Mouse (Mus musculus) forebrain, postnatal 0 days (tissue): Measurements from ENCODE around the gene Slc37a4. TPM values are rescaled to one million over a fixed set of nuclear protein-coding genes. Genes with fewer than 3 reads are reported as not detected.

Experiments used
- ATAC-seq: fragments of 200-750 bp; cut with Nextera tagmentation; 2 replicates; pipeline ENCODE4 v1.8.0; 2017; ENCODE audit warnings: mild to moderate bottlenecking, moderate library complexity
- DNase-seq: peaks from one replicate; pipeline ENCODE4 v3.0.0-alpha.2; 2015
- H3K27ac ChIP-seq: fragments of 300-500 bp; sonication (generic); 2 replicates; pipeline ENCODE4 v1.5.1; 2014; ENCODE audit warnings: low read depth, mild to moderate bottlenecking, antibody characterized with exemption, low read length, moderate library complexity, mixed read lengths
- H3K27me3 ChIP-seq: fragments of 300-500 bp; sonication (generic); 2 replicates; pipeline ENCODE4 v1.6.1; 2014; ENCODE audit warnings: mild to moderate bottlenecking, low read length, mixed read lengths; ENCODE audit not compliant: insufficient read depth
- H3K36me3 ChIP-seq: fragments of 300-500 bp; sonication (generic); 2 replicates; pipeline ENCODE4 v1.6.1; 2014; ENCODE audit warnings: mild to moderate bottlenecking, moderate library complexity; ENCODE audit not compliant: insufficient read depth
- H3K4me1 ChIP-seq: fragments of 300-500 bp; sonication (generic); 2 replicates; pipeline ENCODE4 v1.6.1; 2014; ENCODE audit warnings: antibody characterized with exemption; ENCODE audit not compliant: insufficient read depth
- H3K4me2 ChIP-seq: fragments of 300-500 bp; sonication (generic); 2 replicates; pipeline ENCODE4 v1.6.1; 2014; ENCODE audit warnings: low read depth, mild to moderate bottlenecking, moderate library complexity
- H3K4me3 ChIP-seq: fragments of 300-500 bp; sonication (generic); 2 replicates; pipeline ENCODE4 v1.5.1; 2014; ENCODE audit warnings: low read depth, low read length, mixed read lengths
- H3K9ac ChIP-seq: fragments of 300-500 bp; sonication (generic); 2 replicates; pipeline ENCODE4 v1.6.1; 2014; ENCODE audit warnings: mild to moderate bottlenecking
- H3K9me3 ChIP-seq: fragments of 300-500 bp; sonication (generic); 2 replicates; pipeline ENCODE4 v1.6.1; 2016; ENCODE audit warnings: low read length
- CTCF ChIP-seq: sonication (generic); IDR thresholded peaks from 2 replicates; pipeline ENCODE4 v1.5.1; 2016; ENCODE audit warnings: antibody characterized with exemption, control low read depth, low read depth
- WGBS: fragments of 180-500 bp; shearing (Covaris S2); extraction: QIAGEN DNeasy Blood & Tissue Kit; methylation state at CpG from one replicate; pipeline ENCODE4 v1.1.7; 2014; 5-methylcytosine and 5-hydroxymethylcytosine counted together
- polyA plus RNA-seq: library from polyadenylated mRNA; unstranded; fragments of >200 nt; fragmentation: Nextera tagmentation; extraction: Ambion mirVana; gene quantifications from 2 replicates; pipeline ENCODE4 v1.2.1, GENCODE M21; 2015
- total RNA-seq: library from RNA; depleted of rRNA; stranded (reverse); fragments of >200 nt; gene quantifications from 2 replicates; pipeline ENCODE4 v1.2.3, GENCODE M21; 2014; rRNA removed

Slc37a4 gene
- total RNA-seq: 51.6 and 69.5 TPM in 2 replicates
- 32.3 and 39.4 TPM in 2 replicates for polyA plus RNA-seq

DNA sequence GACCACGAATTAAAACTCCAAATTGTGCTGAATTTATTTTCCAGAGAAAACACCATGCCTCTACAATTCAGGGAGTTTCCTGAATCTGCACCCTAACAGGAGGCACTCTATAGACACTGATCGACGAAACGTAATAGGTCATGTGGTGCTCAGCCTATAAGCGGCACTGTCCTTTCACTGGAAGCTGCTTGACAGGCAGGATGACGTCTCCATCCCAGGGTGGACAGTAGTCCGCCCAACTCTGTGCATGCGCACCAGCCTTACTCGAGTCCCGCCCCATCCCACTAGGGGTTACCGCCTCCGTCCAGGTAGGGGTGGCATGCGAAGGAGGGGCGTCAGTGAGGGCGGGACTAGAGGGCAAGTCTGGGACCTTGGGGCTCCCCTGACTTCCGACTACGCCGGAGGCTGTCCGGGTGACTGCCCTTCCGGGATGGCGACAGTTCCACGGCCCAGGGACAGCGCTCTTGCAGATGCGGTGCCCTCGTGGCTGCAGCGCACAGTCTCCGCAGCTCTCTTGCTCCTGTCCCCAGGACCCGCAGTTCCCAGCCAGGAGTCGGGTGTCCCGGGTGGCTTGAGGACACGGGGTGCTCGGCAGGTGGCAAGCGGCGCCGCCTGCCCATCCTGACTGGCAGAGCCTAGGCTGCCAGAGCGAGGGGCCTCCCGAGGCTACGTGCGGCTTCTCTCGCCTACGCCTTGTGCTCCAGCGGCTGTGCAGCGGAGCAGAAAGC lies at the start of gene Slc37a4:
Slc37a4 (plus strand) TSS at position 169 of the 728 bp plus-strand sequence.
- no peaks in the 10 kb centered on the region for H3K9me3 ChIP-seq
- peaks cover 24% of the 10 kb centered on the region for H3K36me3 ChIP-seq
- peak; percentile 90 for DNase-seq
- peak; percentile 97 for ATAC-seq
- 0 out of 2 replicates have a peak, but pooled peaks cover 15% of the 10 kb centered on the region for H3K4me1 ChIP-seq
- peak within 1 kb of the TSS; percentile 64 for H3K4me3 ChIP-seq
- H3K27me3 ChIP-seq: no peaks in the 10 kb centered on the region
- H3K9ac ChIP-seq: peak within 1 kb of the TSS; percentile 84
- peak; percentile 37 for TF ChIP-seq CTCF
- H3K4me2 ChIP-seq: peak within 1 kb of the TSS; percentile 90
- under 1% methylated on average over 43 of the region's 43 CpGs for WGBS
- peak within 1 kb of the TSS; percentile 74 for H3K27ac ChIP-seq

DNA sequence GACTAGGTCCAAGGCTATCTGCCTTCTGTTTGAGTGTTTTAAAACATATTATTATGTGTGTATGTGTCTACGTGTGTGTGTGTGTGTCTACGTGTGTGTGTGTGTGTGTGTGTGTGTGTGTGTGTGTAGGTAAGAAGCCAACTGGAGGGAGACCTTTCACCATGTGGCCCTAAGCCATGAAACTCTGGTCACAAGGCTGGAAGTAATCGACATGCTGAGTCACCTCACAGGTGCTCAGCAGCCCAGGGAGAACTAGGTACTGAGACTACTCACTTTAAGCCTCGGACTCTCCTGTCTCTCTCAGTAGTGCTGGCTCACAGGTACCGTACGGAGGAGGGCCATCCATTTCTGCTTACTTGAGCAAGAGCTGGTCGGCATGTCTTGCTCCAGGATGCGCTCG lies 49.5 kb upstream of the Slc37a4 start:
- DNase-seq: no peak
- Histone ChIP-seq H3K9me3 (no peaks in the 10 kb centered on the region), H3K9ac (no peak overlapping the region), H3K4me1 (peaks cover 3% of the 10 kb centered on the region; the same call in 1 of the 2 replicates), H3K36me3 (peaks cover 39% of the 10 kb centered on the region), H3K4me2 (no peak overlapping the region), H3K27ac (no peak overlapping the region), H3K27me3 (no peaks in the 10 kb centered on the region), H3K4me3 (no peak overlapping the region)
- no peak for TF ChIP-seq CTCF
- no peak for ATAC-seq
- 92% methylated on average over 9 of the region's 9 CpGs for WGBS

GRCm38 (mm10) chr9:44347621-44348020 lies 49.0 kb upstream of the Slc37a4 start:
- TF ChIP-seq CTCF: no peak
- Histone ChIP-seq H3K9ac (no peak overlapping the region), H3K4me1 (peaks cover 3% of the 10 kb centered on the region; the same call in 1 of the 2 replicates), H3K4me2 (no peak overlapping the region), H3K36me3 (peaks cover 44% of the 10 kb centered on the region), H3K4me3 (no peak overlapping the region), H3K9me3 (no peaks in the 10 kb centered on the region), H3K27ac (no peak overlapping the region), H3K27me3 (no peaks in the 10 kb centered on the region)
- ATAC-seq: no peak
- DNase-seq: no peak
- 90% methylated on average over 4 of the region's 4 CpGs for WGBS

- no peaks in the 10 kb centered on the region for H3K4me1 ChIP-seq
- no peaks in the 10 kb centered on the region for H3K27me3 ChIP-seq
- no peak overlapping the region for H3K4me2 ChIP-seq
- no peaks in the 10 kb centered on the region for H3K9me3 ChIP-seq
- H3K9ac ChIP-seq: no peak overlapping the region
- no peak for DNase-seq
- no peak overlapping the region for H3K27ac ChIP-seq
- TF ChIP-seq CTCF: peak; percentile 26
- H3K36me3 ChIP-seq: peaks cover 53% of the 10 kb centered on the region
- 95% methylated on average over 4 of the region's 4 CpGs for WGBS
- no peak for ATAC-seq
- H3K4me3 ChIP-seq: no peak overlapping the region
Measured at GRCm38 (mm10) chr9:44348546-44348945, 48.1 kb upstream of the Slc37a4 start.

DNA sequence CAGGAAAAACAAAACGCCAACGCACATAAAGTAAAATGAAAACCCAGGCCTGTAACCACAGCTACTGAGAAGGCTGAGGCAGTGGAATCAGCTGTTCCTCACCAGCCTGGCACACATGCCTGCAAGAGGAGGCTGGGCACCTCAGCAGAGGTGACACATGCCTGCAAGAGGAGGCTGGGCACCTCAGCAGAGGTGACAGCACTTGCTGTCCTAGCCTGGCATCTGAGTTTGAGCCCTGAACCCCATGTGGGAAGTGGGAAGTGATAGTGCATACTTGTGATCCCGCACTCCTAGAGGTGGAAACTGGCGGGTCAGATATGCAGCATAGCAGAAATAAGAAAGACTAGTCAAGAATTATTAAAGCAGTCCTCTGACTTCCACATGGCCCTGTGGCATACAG lies 45.3 kb upstream of the Slc37a4 start:
- DNase-seq (no peak), ATAC-seq (no peak)
- Histone ChIP-seq H3K9me3 (no peaks in the 10 kb centered on the region), H3K27ac (no peak overlapping the region), H3K4me1 (no peaks in the 10 kb centered on the region), H3K36me3 (peaks cover 78% of the 10 kb centered on the region), H3K27me3 (no peaks in the 10 kb centered on the region), H3K4me3 (no peak overlapping the region), H3K9ac (no peak overlapping the region), H3K4me2 (no peak overlapping the region)
- 95% methylated on average over 4 of the region's 4 CpGs for WGBS
- TF ChIP-seq CTCF: no peak

- Histone ChIP-seq H3K27ac (no peak overlapping the region), H3K36me3 (peaks cover 81% of the 10 kb centered on the region), H3K9me3 (no peaks in the 10 kb centered on the region), H3K4me2 (no peak overlapping the region), H3K4me3 (no peak overlapping the region), H3K4me1 (no peaks in the 10 kb centered on the region), H3K9ac (no peak overlapping the region), H3K27me3 (no peaks in the 10 kb centered on the region)
- TF ChIP-seq CTCF: no peak
- no peak for ATAC-seq
- no peak for DNase-seq
- WGBS: 95% methylated on average over 10 of the region's 10 CpGs
Measured at GRCm38 (mm10) chr9:44352337-44352736, 44.3 kb upstream of the Slc37a4 start.

- Histone ChIP-seq H3K4me1 (no peaks in the 10 kb centered on the region), H3K36me3 (peaks cover 76% of the 10 kb centered on the region), H3K27me3 (no peaks in the 10 kb centered on the region), H3K4me3 (no peak overlapping the region), H3K9ac (no peak overlapping the region), H3K27ac (no peak overlapping the region), H3K9me3 (no peaks in the 10 kb centered on the region), H3K4me2 (no peak overlapping the region)
- ATAC-seq (no peak), DNase-seq (no peak)
- 93% methylated on average over 6 of the region's 6 CpGs for WGBS
- TF ChIP-seq CTCF: no peak
Measured at GRCm38 (mm10) chr9:44353142-44353541, 43.5 kb upstream of the Slc37a4 start.
